Mouse (Mus musculus) T-cell, adult 66 days (primary cell): ENCODE measurements around the gene Swt1. TPM values are rescaled to one million over a fixed set of nuclear protein-coding genes. Genes with fewer than 3 reads are reported as not detected.

Experiments
- total RNA-seq, 2 experiments: library from RNA; stranded (reverse); gene quantifications; 3 replicates in 1 of 2; 4 replicates in 1 of 2; pipeline ENCODE4 v1.2.4; 2023

The Swt1 gene
- 10 to 100 TPM; 42.7 to 49.1 TPM for total RNA-seq

DNA sequence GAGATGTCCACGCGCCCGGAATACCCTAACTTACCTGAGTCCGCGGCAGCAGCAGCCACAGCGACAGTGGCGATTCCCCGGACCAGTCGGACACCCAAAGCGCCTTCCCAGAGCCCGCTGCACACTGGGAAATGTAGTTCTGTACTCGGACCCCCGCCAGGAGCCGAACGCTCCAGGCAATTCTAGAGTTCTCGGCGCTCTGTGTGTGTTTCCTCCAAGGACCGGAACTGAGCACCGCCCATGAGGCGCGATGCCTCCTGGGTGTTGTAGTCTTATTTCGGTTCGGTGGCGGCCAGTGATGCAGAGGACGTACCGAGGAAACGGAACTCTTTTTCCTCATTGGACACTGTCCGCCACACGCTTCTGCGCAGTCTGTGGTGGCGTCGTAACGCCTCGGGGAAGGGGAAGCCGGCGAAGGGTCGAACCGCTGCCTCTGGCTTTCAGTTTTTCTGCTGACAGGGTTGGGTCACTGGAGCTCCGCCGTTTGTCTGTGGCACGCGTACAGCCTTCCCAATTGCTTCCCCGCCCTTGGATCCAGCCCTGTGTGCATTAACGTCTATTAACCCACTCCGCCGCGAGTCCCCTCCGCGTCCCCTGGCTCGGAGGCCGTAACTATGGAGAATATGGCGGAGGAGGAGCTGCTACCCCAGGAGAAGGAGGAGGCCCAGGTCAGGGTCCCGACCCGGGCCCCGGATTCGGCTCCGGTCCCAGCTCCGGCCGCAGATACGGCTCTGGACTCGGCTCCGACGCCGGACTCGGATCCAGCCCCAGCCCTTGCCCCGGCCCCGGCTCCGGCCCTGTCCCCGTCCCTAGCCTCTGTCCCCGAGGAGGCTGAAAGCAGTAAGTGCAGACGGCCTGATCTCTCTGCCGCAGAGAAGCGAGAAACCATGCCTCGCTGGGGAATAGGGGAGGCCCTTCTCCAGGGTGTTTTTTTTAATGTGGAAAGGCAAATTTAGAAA, at the start of gene Swt1, which contains the start of gene Trmt1l:
Gene Swt1 (minus strand): TSS at position 193 of the 959 bp plus-strand sequence.
Gene Trmt1l (plus strand): TSS at position 280 of the 959 bp plus-strand sequence.

DNA sequence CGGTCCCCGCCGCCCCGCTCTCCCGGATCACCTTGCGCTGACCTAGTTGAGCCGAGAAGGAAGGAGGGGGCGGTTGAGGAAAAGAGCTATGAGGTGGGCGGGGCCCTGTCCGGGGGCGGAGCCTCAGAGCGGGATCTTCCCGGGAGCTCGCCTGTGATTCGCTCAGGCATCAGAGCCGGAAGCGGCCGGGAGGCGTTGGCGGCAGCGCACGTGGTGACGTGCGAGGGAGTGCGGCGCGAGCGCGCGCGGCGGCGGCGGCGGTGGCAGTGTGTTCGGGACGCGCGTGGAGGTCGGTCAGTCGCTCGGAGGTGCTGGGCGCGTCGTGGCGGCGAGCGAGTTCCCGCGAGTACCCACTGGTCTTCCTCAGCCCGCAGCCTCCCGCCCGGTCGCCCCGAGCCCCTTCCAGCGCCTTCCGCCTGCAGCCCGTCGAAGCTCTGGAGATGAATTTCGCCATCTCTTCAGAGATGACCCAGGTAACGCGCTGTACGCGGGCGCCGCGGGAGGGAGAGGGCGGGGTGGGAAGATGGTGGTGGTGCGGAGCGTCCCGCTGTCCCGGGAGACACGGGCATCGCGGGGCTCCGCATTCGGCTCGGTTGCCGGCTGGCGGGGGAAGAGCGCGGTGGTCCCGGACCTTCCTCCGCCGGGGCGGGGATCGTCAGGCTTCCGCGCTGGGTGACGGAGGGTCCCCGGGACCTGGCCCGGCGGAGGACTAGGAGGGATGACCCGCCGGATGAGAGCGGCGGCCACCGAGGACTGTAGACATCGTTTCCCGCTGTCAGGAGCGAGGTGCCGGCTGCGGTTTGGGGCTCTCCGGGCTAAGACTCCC, 83.8 kb downstream of the Swt1 start, which contains the start of gene Ivns1abp:
Gene Ivns1abp (plus strand): TSS at position 195 of the 826 bp plus-strand sequence.

Other genes starting within 250 kb of the Swt1 start
- gene Gm47985, start 245.9 kb downstream of the Swt1 start, total RNA-seq: not detected
- not detected for gene Gm8947, start 236.1 kb downstream of the Swt1 start, total RNA-seq
- gene Gm47995, start 230.0 kb downstream of the Swt1 start, total RNA-seq: not detected
- gene 3110040M04Rik, start 224.3 kb downstream of the Swt1 start, total RNA-seq: not detected
- gene Gm47996, start 218.3 kb downstream of the Swt1 start, total RNA-seq: not detected
- gene Ivns1abp, start 84.0 kb downstream of the Swt1 start, total RNA-seq: 100 to 1,000 TPM; 203 to 204 TPM
- 10 to 100 TPM; 32.3 to 40.0 TPM for gene Trmt1l, start 87 bp upstream of the Swt1 start, total RNA-seq
- 10 to 100 TPM; 44.9 to 47.5 TPM for gene Rnf2, start 72.5 kb upstream of the Swt1 start, total RNA-seq
- gene Fam129a, start 142.7 kb upstream of the Swt1 start, total RNA-seq: 10 to 100 TPM; 19.8 to 20.9 TPM